Mouse (Mus musculus): ENCODE data around the gene Kcnk3.
A peak's percentile ranks its signal among the peaks of the same experiment; 100 is the strongest.

Kcnk3 gene

GRCm38 (mm10) chr5:30614221-30614620 is 26.3 kb downstream of the Kcnk3 start:
- DNase-seq: no peak

DNA sequence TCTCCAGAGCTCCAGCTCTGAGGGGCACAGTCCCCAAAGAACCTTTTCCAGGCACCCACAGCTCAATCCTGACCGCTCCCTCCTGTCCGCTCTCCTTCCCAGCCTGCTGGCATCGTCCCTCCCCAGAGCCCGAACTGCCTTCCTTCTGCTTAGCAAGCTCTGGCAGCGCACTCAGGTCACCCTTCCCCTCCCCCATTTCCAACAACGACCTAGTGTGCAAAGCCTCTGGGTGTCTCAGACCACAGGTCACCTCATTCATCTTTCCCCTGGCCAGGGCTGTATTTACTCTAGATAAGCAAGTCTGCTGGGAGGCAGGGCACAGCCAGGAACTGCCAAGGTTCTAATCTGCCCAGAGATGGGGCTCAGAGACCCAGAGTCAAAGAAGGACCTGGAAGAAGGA is 27.4 kb downstream of the Kcnk3 start:
- no peak for DNase-seq

GRCm38 (mm10) chr5:30615819-30616218 is 27.8 kb downstream of the Kcnk3 start:
- DNase-seq: no peak

- DNase-seq: no peak
Observed at GRCm38 (mm10) chr5:30616644-30617043, 28.7 kb downstream of the Kcnk3 start.

- DNase-seq: no peak
Observed at GRCm38 (mm10) chr5:30617357-30617756, 29.4 kb downstream of the Kcnk3 start.

GRCm38 (mm10) chr5:30617851-30618250 is 29.9 kb downstream of the Kcnk3 start:
- no peak for DNase-seq

- no peak for DNase-seq
Observed at GRCm38 (mm10) chr5:30618376-30619003, 30.5 kb downstream of the Kcnk3 start.

- DNase-seq: no peak
Observed at GRCm38 (mm10) chr5:30619211-30619610, 31.2 kb downstream of the Kcnk3 start.

- DNase-seq: no peak
Observed at GRCm38 (mm10) chr5:30620567-30620966, 32.6 kb downstream of the Kcnk3 start.

DNA sequence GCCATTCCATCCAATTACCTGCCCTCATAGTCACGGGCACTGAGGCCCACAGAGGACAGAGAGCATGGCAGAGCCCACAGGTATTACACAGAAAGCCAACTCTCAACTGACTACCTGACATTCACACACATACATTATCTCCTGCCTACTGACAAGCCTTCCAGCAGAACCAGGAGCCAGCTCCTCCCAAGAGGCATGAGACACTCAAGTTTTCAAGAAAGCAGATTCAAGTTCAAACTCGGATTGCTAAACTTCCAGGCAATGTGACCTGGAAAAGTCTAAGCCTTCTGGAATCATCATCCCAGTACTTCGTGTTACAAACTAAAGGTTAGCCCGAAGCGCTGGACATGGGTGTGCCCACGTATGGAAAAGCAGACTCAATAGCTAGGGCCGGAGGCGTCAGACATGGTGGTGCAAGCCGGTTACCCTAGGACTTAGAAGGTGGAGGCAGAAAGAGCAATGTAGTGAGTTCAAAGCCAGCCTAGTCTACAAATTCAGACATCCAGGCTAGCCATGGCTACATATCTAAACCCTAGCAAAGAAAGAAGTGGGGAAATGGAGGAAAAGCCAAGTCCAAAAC is 33.3 kb downstream of the Kcnk3 start:
- DNase-seq: no peak

GRCm38 (mm10) chr5:30621844-30622176 is 33.8 kb downstream of the Kcnk3 start:
- DNase-seq: no peak

DNA sequence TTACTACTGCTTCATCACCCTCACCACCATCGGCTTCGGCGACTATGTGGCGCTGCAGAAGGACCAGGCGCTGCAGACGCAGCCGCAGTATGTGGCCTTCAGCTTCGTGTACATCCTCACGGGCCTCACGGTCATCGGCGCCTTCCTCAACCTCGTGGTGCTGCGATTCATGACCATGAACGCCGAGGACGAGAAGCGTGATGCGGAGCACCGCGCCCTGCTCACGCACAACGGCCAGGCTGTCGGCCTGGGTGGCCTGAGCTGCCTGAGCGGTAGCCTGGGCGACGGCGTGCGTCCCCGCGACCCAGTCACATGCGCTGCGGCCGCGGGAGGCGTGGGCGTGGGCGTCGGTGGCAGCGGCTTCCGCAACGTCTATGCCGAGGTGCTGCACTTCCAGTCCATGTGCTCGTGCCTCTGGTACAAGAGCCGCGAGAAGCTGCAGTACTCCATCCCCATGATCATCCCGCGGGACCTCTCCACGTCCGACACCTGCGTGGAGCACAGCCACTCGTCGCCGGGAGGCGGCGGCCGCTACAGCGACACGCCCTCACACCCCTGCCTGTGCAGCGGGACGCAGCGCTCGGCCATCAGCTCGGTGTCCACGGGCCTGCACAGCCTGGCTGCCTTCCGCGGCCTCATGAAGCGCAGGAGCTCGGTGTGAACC is 34.3 kb downstream of the Kcnk3 start:
- peak; percentile 31 to 33 for DNase-seq

GRCm38 (mm10) chr5:30622841-30623185 is 34.8 kb downstream of the Kcnk3 start:
- no peak for DNase-seq

DNA sequence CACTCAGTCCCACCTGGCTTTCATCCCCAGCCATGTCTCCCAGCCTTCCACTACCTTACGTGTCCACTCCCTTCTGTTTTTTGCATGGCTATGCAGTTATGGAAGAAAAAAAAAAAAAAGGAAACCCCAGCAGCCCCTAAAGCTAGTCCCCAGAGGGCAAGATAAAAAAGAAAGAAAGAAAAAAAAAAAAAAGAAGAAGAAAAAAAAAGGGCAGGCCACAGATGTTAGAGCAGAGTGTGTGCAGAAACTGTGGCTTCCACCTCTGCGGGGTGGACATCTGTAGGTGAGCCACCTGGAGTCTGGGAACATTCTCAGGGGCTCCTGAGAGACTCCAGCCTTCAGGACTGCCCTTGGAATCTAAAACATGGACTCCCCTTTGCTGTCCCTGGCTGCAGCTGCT is 35.4 kb downstream of the Kcnk3 start:
- DNase-seq: no peak

DNA sequence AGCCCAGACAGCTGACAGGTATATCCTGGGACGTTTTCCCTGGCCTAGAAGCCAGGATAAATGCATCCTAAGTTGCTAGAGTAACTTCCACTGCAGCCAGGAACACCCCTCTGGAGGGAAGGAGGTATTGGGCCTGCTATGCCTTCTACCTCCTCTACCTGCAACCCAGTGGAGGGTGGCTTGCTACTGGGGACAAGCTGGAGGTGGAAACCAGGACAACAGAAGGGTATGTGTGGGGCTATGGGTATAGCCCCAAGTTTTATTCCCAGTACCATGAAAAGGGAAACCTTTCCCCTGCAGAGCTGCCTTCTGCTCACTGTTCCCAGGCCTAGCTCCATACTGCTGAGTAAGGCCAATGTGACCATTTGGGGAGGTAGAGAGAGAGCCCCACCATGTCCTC is 36.3 kb downstream of the Kcnk3 start:
- DNase-seq: no peak

- no peak for DNase-seq
Observed at GRCm38 (mm10) chr5:30624908-30625307, 36.9 kb downstream of the Kcnk3 start.

DNA sequence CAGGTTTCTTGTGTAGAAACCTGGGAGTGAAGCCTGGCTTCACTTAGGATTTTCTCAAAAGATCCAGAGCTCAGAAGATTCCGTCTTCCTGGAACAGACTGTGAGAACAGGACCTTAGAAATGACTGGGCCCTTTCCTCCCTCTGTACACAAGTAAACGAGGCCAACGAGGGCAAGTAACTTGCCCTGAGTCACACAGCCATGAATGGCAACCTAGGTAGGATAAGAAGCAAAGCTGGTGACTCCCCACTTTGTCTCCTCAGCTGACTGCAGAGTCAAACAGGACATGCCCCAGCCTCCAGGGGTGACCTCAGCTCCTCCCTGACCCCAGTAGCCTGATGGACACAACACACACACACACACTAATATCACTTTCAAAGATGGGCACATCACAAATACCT is 37.4 kb downstream of the Kcnk3 start:
- no peak for DNase-seq

GRCm38 (mm10) chr5:30626331-30627105 is 38.5 kb downstream of the Kcnk3 start:
- DNase-seq: no peak

DNA sequence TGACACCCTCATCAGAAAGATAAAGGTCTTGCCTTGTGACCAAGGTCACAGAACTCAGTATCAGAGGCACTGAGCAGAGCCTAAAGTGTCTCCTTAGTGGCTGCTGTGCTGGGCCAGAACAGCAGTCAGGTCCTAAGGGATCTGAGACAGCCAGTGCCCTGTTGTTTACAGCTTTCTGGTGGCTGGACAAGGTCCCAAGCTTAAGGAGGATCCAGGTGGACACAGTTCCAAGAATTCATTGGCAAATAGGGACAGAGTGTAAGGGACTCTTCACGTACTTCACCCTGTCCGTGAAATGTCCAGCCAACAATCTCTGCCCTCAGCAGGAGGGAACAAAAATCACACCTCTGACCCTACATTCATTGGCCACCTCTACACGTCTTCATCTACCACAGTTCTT is 40.5 kb downstream of the Kcnk3 start:
- no peak for DNase-seq

DNA sequence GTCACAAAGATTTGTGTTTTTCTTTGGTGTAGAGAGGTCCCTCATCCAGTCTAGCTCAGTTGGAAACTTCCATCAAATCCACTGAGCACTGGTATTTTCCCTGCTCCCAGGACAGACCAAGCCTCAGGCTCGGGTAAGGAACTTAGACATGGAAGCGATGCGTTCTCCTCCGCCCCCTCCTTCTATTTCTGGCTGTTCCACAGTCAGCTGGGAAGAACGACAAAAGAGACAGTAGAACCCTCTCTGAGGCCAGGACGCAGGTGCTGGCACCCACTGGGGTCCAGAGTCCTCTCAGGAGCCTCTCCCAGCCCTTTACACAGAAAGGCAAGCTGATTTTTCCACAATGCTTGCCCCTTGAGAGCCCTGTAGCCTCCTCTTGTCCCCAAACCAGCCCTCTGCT is 42.4 kb downstream of the Kcnk3 start:
- DNase-seq: no peak

DNA sequence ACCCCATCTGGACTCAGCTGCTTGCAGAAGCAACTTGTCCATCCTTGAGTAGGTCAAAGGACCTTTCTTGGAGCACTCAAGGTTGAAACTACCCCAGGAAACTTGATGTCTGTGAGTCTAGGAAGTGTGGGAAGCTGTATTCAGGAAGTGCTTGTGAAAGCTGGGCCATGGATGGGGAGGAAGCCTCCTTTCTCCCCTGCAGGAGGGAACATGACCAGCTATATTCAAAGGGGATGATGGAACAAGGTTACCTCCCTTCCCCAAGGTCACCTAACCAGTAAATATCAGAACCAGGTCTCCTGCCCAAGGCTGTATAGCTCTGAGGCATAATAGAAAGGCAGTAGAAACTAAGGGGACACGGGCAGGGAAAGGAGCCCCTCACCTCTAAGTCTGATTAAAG is 44.2 kb downstream of the Kcnk3 start:
- no peak for DNase-seq

GRCm38 (mm10) chr5:30636994-30637393 is 49.0 kb downstream of the Kcnk3 start:
- DNase-seq: no peak

- DNase-seq: peak; percentile 37 to 41
Observed at GRCm38 (mm10) chr5:30638041-30638440, 50.1 kb downstream of the Kcnk3 start.
